Mouse (Mus musculus) embryonic stem cell, embryonic (primary cell): ENCODE results near the gene Arpc5.

ENCODE experiments used
- CTCF ChIA-PET, 4 experiments: fragments of 300-600 bp in 2 of 4; fragments of 350-600 bp in 2 of 4; sonication (Branson Sonifier 250); formaldehyde crosslinking; loops; one replicate each; lab custom pipeline; 2022; ENCODE audit warnings: inconsistent platforms in 2 of 4; lab: Charles Lee
- POLR2A ChIA-PET, 4 experiments: fragments of 300-600 bp in 2 of 4; fragments of 350-600 bp in 2 of 4; sonication (Branson Sonifier 250); formaldehyde crosslinking; loops; one replicate each; lab custom pipeline; 2022; ENCODE audit warnings: antibody characterized with exemption in 4 of 4, inconsistent platforms in 1 of 4; lab: Charles Lee

Gene Arpc5

DNA sequence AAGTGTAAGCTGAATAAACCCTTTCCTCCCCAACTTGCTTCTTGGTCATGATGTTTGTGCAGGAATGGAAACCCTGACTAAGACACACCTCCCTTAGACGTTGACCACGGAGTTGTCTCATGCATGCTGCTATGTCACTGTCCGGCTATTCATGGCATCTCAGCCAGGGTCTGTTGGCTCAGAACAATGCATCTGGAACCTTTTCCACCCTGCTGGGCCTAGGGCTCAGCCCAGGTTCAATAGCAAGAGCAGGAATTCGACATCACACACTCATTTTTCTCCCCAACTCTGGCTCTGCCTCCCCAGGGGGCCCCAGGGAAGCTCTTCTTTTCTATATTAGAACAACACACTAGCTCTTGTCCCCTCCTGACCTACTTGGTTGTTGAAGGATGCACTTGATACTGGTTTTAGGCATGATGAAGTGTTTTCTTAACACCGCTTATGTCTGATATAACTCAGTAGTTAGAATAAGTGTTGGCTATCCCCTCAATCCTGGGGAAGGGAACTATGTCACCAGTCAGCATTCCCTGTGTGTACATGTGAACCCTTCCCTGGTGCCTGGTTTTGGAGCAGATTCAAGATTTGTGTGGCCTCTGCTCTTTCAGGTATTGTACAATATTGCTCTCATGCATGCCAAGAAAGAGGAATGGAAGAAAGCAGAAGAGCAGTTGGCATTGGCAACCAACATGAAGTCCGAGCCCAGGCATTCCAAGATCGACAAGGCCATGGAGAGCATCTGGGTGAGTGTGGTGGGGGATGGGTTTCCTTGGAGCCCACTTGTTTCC is 54.8 kb downstream of the Arpc5 start:
- ChIA-PET POLR2A (no interaction called here), CTCF (no interaction called here)

DNA sequence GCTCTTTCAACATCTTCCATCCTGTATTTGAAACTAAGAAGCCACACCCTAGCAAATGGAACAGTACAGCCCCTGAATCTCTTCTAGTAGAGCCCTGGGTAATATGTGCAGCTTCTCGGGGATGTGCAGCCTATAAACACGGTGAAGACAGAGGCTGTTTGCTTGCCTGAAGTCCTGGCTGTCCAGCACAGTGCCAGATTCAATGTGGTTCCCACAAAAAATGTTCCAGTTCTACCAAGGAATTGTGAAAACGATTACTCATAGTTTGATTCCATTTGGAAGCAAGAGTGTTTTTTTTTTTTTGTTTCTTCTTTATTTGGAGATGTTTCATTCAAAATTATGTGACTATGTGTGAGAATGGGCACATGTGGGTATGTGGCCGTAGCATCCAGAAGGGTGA is 55.4 kb downstream of the Arpc5 start:
- CTCF ChIA-PET, result no interaction called here

GRCm38 (mm10) chr1:152824206-152824605 is 57.9 kb downstream of the Arpc5 start:
- ChIA-PET POLR2A (interaction anchor here in 3 of 4 experiments (0.5 to 3.5 kb wide), 9 partner anchors 8 to 1065 kb away, joined by 3 to 14 read pairs (median 4); no protein-coding TSS in a partner anchor), CTCF (no interaction called here)

More for the DNA sequence above, 55.4 kb downstream of the Arpc5 start:
- POLR2A ChIA-PET, result interaction anchor here in 1 of 4 experiments (1.5 kb wide), 1 partner anchor 10 kb away, joined by 7 read pairs; no protein-coding TSS in a partner anchor
